Mouse (Mus musculus): Measurements from ENCODE around the gene Hnrnpab.
"Not testable (repeated sequence)": the region's sequence is repeated elsewhere in the genome, so short reads cannot be mapped to it uniquely, and the experiment has no call there.

DNA sequence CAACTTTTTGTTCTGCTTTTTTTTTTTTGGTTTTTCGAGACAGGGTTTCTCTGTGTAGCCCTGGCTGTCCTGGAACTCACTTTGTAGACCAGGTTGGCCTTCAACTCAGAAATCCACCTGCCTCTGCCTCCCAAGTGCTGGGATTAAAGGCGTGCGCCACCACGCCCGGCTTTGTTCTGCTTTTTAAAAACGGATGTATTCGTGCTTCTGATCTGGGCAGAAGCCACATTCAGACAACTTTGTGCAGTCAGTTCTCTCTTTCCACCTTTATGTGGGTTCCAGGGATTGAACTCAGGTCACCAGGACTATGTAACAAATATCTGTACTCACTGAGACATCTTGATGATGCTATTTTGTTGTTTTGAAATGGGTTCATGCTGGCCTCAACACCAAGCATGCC is 26.6 kb upstream of the Hnrnpab start:
- not testable (repeated sequence) for TF ChIP-seq CTCF, EP300 (IDR thresholded peaks at IDR 0.05)
